Mouse (Mus musculus): ENCODE results near the gene Pmis2. TPM values are rescaled to one million over a fixed set of nuclear protein-coding genes. Genes with fewer than 3 reads are reported as not detected.

Pmis2 gene
- polyA plus RNA-seq, 2 experiments from 2014 or later, result not detected

DNA sequence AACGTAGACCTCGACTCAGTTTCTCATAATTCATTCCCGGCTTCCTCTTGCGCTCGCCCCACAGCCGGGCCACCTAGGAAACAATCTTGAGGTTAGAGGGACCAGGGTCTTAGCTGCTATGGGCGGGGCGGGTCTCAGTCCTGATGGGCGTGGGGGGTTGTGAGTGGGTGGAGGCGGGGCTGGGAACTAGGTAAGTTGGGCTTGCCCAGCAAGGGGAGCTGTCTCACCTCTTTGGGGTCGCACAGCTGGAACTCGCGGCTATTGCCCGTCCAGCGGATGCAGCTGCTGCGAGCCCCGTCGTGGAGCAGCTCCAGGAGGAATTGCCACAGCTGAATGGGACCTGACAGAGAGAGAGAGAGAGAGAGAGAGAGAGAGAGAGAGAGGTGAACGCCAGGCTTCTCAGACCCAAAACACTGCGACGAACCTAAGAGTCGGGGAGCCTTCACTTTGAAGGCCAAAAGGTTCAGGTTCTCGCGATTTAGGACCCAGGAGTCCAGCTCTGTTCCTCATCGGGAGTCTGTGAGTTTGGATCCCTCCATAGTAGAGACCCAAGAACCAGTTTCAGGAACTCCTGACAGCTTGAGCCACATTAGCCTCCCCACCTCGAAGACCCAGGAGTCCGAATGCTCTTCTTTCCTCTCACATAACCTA, 37.5 kb downstream of the Pmis2 start:
- ATAC-seq, result no peak

GRCm38 (mm10) chr7:30629013-30629412, 42.4 kb downstream of the Pmis2 start:
- no peak for ATAC-seq

- ATAC-seq, result no peak
These were observed 44.8 kb downstream of the Pmis2 start for GRCm38 (mm10) chr7:30626647-30627046.

DNA sequence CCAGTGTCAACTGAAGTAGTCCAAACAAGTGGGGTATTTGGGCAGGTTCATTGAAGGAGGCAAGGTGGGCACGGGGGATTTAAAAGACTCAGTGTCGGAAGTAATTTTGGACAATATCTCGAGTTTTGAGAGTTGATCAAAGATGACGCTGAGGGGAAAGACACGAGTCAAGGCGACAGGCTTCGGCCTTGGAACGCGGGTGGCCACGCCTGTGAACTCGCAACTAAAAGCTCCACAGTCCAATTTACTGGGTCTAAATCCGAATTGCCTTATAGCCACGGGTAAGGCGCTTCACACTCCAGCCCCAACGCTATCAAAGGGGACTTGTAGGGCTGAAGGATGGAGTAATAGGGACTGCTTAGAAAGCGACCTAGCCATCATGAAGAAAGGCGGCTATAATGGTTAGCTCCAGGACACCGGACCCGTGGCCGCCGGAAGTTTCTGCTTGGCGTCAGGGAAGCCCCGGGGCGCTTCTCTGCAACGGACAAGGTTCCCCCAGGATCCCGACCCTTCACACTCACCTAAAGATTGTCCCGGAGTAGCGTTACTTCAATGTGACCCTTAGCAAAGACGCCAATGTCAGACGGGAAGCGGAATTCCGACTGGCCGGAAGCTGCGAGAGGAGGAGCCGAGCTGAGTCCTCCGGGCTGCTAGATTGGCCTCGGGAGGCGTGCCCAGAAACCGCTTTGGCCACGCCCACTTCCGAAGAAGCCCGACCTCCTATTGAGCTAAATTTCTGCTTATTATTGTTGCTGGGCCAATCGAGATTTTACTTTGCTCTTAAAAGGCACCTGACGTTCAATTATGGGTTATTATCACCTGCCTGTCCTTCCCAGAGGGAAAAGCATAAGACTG, 45.6 kb downstream of the Pmis2 start, which contains the start of gene Cox6b1:
Gene Cox6b1 (minus strand): TSS at position 622 of the 855 bp plus-strand sequence.
- ATAC-seq, result peak; percentile 100

Other genes with a start within 250 kb of the Pmis2 start
- 10 to 100 TPM; 39.2 to 44.4 TPM for gene Nfkbid, start 249.9 kb downstream of the Pmis2 start, polyA plus RNA-seq (2017; shearing (Covaris generic))
- gene Aplp1, start 226.1 kb downstream of the Pmis2 start, polyA plus RNA-seq (2017; shearing (Covaris generic)), result 1 to 10 TPM; 3.1 to 3.5 TPM
- gene Kirrel2, start 213.9 kb downstream of the Pmis2 start, polyA plus RNA-seq (2017; shearing (Covaris generic)), result not detected
- not detected for gene Nphs1, start 213.3 kb downstream of the Pmis2 start, polyA plus RNA-seq (2017; shearing (Covaris generic))
- gene Prodh2, start 178.0 kb downstream of the Pmis2 start, polyA plus RNA-seq (2017; shearing (Covaris generic)), result not detected
- gene Arhgap33, start 136.5 kb downstream of the Pmis2 start, polyA plus RNA-seq (2017; shearing (Covaris generic)), result under 1 TPM; 0.46 to 0.67 TPM
- 1 to 10 TPM; 1.0 to 3.1 TPM for gene Hspb6, start 119.4 kb downstream of the Pmis2 start, polyA plus RNA-seq (2017; shearing (Covaris generic))
- 1 to 10 TPM; 5.2 to 6.2 TPM for gene Proser3, start 119.3 kb downstream of the Pmis2 start, polyA plus RNA-seq (2017; shearing (Covaris generic))
- 100 to 1,000 TPM; 101 to 104 TPM for gene Lin37, start 111.8 kb downstream of the Pmis2 start, polyA plus RNA-seq (2017; shearing (Covaris generic))
- 10 to 100 TPM; 46.5 to 62.1 TPM for gene U2af1l4, start 108.3 kb downstream of the Pmis2 start, polyA plus RNA-seq (2017; shearing (Covaris generic))
- 100 to 1,000 TPM in 1 of 2 experiments, 10 to 100 TPM in 1; 85.4 to 105 TPM for gene Gm49396, start 108.3 kb downstream of the Pmis2 start, polyA plus RNA-seq (2017; shearing (Covaris generic))
- 100 to 1,000 TPM; 314 to 323 TPM for gene Psenen, start 108.0 kb downstream of the Pmis2 start, polyA plus RNA-seq (2017; shearing (Covaris generic))
- 100 to 1,000 TPM; 210 to 244 TPM for gene Igflr1, start 106.2 kb downstream of the Pmis2 start, polyA plus RNA-seq (2017; shearing (Covaris generic))
- 10 to 100 TPM; 16.4 to 21.6 TPM for gene Kmt2b, start 82.9 kb downstream of the Pmis2 start, polyA plus RNA-seq (2017; shearing (Covaris generic))
- 10 to 100 TPM in 1 of 2 experiments, 1 to 10 TPM in 1; 8.1 to 18.0 TPM for gene Zbtb32, start 72.7 kb downstream of the Pmis2 start, polyA plus RNA-seq (2017; shearing (Covaris generic))
- under 1 TPM; 0.38 to 0.60 TPM for gene Upk1a, start 58.8 kb downstream of the Pmis2 start, polyA plus RNA-seq (2017; shearing (Covaris generic))
- 100 to 1,000 TPM; 333 to 643 TPM for gene Cox6b1, start 45.5 kb downstream of the Pmis2 start, polyA plus RNA-seq (2017; shearing (Covaris generic))
- not detected for gene Etv2, start 35.8 kb downstream of the Pmis2 start, polyA plus RNA-seq (2017; shearing (Covaris generic))
- gene Rbm42, start 21.3 kb downstream of the Pmis2 start, polyA plus RNA-seq (2017; shearing (Covaris generic)), result 10 to 100 TPM; 14.4 to 25.1 TPM
- 10 to 100 TPM; 21.3 to 44.0 TPM for gene Haus5, start 6.6 kb downstream of the Pmis2 start, polyA plus RNA-seq (2017; shearing (Covaris generic))
- not detected for gene 2200002J24Rik, start 27.3 kb upstream of the Pmis2 start, polyA plus RNA-seq (2017; shearing (Covaris generic))
- not detected for gene Atp4a, start 40.6 kb upstream of the Pmis2 start, polyA plus RNA-seq (2017; shearing (Covaris generic))
- gene Tmem147, start 57.9 kb upstream of the Pmis2 start, polyA plus RNA-seq (2017; shearing (Covaris generic)), result 10 to 100 TPM; 60.5 to 65.0 TPM
- gene Gapdhs, start 72.1 kb upstream of the Pmis2 start, polyA plus RNA-seq (2017; shearing (Covaris generic)), result not detected
- gene Sbsn, start 79.9 kb upstream of the Pmis2 start, polyA plus RNA-seq (2017; shearing (Covaris generic)), result 1 to 10 TPM; 2.4 to 3.6 TPM
- gene Dmkn, start 92.2 kb upstream of the Pmis2 start, polyA plus RNA-seq (2017; shearing (Covaris generic)), result under 1 TPM in 1 of 2 experiments, not detected in 1; 0.16 TPM
- not detected for gene Krtdap, start 116.3 kb upstream of the Pmis2 start, polyA plus RNA-seq (2017; shearing (Covaris generic))
- 1 to 10 TPM in 1 of 2 experiments, under 1 TPM in 1; 0.70 to 1.4 TPM for gene Ffar2, start 152.2 kb upstream of the Pmis2 start, polyA plus RNA-seq (2017; shearing (Covaris generic))
- gene Ffar3, start 184.6 kb upstream of the Pmis2 start, polyA plus RNA-seq (2017; shearing (Covaris generic)), result not detected
- gene Ffar1, start 190.0 kb upstream of the Pmis2 start, polyA plus RNA-seq (2017; shearing (Covaris generic)), result under 1 TPM in 1 of 2 experiments, not detected in 1; 0.14 TPM
- gene Cd22, start 208.7 kb upstream of the Pmis2 start, polyA plus RNA-seq (2017; shearing (Covaris generic)), result 10 to 100 TPM in 1 of 2 experiments, 1 to 10 TPM in 1; 4.2 to 20.3 TPM
- not detected for gene Mag, start 243.3 kb upstream of the Pmis2 start, polyA plus RNA-seq (2017; shearing (Covaris generic))

Measured in CD4-positive, CD25-positive, alpha-beta regulatory T cell, adult 4 months (primary cell).